Mouse (Mus musculus): ENCODE measurements around the gene Katnb1.
A peak's percentile ranks its signal among the peaks of the same experiment; 100 is the strongest.

Katnb1 gene

GRCm38 (mm10) chr8:95140555-95140954, 59.6 kb downstream of the Katnb1 start:
- DNase-seq (ENCODE audit: low read depth) = no peak

GRCm38 (mm10) chr8:95141026-95141425, 60.0 kb downstream of the Katnb1 start:
- DNase-seq (ENCODE audit: low read depth) = no peak

GRCm38 (mm10) chr8:95141469-95142074, 60.6 kb downstream of the Katnb1 start:
- peak; percentile 15 for DNase-seq (ENCODE audit: low read depth)

GRCm38 (mm10) chr8:95142075-95142831, 61.3 kb downstream of the Katnb1 start:
- DNase-seq (ENCODE audit: low read depth) = peak; percentile 65

- DNase-seq (ENCODE audit: low read depth) = no peak
Observed at GRCm38 (mm10) chr8:95142985-95143804, 62.2 kb downstream of the Katnb1 start.

GRCm38 (mm10) chr8:95143805-95144630, 63.0 kb downstream of the Katnb1 start:
- no peak for DNase-seq (ENCODE audit: low read depth)

- no peak for DNase-seq (ENCODE audit: low read depth)
Observed at GRCm38 (mm10) chr8:95144631-95145015, 63.6 kb downstream of the Katnb1 start.

GRCm38 (mm10) chr8:95146044-95146745, 65.2 kb downstream of the Katnb1 start:
- no peak for DNase-seq (ENCODE audit: low read depth)

GRCm38 (mm10) chr8:95146846-95147245, 65.9 kb downstream of the Katnb1 start:
- DNase-seq (ENCODE audit: low read depth) = no peak

GRCm38 (mm10) chr8:95149426-95149825, 68.4 kb downstream of the Katnb1 start:
- DNase-seq (ENCODE audit: low read depth) = no peak

GRCm38 (mm10) chr8:95150608-95151007, 69.6 kb downstream of the Katnb1 start:
- no peak for DNase-seq (ENCODE audit: low read depth)
